Mouse (Mus musculus) brain, adult 10 weeks (tissue): ENCODE data around the gene Sry. TPM values are rescaled to one million over a fixed set of nuclear protein-coding genes. Genes with fewer than 3 reads are reported as not detected.

Experiments
- polyA plus RNA-seq: library from polyadenylated mRNA; stranded (reverse); fragments of 350-450 nt; fragmentation: Illumina TruSeq; extraction: RNeasy Lipid Tissue Mini Kit (QIAGEN cat#74804); gene quantifications from one replicate; pipeline ENCODE4 v1.2.3, GENCODE M21; 2015; ENCODE audit warnings: low read depth, low replicate concordance

Sry gene
- not detected for polyA plus RNA-seq

DNA sequence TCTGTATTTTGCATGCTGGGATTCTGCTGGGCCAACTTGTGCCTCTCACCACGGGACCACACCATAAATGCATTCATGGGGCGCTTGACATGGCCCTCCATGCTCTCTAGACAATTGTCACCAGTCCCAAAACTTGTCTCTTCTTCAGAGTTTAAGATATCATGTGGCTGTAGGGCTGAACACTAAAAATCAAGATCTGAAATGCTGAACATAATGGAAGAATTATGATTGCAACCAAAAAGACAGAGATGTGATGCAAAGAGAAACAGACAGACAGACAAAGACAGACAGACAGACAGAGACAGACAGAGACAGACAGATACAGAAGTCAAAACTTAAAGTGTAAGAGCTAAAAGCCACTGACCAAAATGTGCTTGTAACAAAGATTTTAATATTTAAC, at the start of gene Sry:
TSS of gene Sry (minus strand) at position 101 of the 400 bp plus-strand sequence.

Other genes starting within 250 kb of the Sry start
- not detected for gene H2al2c, start 64.6 kb downstream of the Sry start, polyA plus RNA-seq
- not detected for gene H2al2b, start 57.0 kb upstream of the Sry start, polyA plus RNA-seq
- not detected for gene Gm4064, start 132.5 kb upstream of the Sry start, polyA plus RNA-seq
- not detected for gene Rbmy, start 167.0 kb upstream of the Sry start, polyA plus RNA-seq
- gene Gm10256, start 167.0 kb upstream of the Sry start, polyA plus RNA-seq = not detected
- not detected for gene Gm10352, start 237.3 kb upstream of the Sry start, polyA plus RNA-seq